Comparison of ENCODE assay signal across 9 mouse cellular contexts in the genomic region with DNA sequence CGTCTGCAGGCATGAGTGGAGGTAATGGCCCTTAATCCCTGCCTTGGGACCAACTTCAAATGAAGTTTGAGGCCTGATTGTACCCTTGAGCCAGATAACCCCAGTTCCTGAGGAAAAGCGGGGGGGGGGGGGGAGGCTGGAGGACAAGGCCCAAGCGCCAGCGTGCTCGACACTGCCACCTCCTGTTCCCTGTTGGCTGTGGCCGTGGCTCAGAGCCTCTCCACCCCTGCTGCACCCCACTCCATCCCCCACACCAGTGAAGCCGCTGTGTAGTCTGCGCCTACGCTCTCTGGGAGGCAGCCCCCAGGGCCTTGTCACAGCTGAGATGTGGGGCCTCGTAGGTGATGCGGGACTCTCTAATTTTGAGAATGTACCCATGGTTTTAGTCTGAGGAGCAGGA. TPM values are rescaled to one million over a fixed set of nuclear protein-coding genes. Genes with fewer than 3 reads are reported as not detected.
DNase-seq lines count a peak whose midpoint lies in the region; ATAC-seq and TF ChIP-seq lines count a peak whose summit lies in the region.
"Had no signal": no experiment of that assay in that cellular context is flagged by ENCODE, and none has a peak within 500 bp of the region (broad histone marks: within the 10 kb centered on the region; RNA-seq: fewer than 3 reads in every experiment).

No protein-coding gene starts in this region.

- H3K27ac ChIP-seq in ES-Bruce4 (ENCODE audit: insufficient read depth, low read length) = no peak overlapping the region
- H3K27ac ChIP-seq in forebrain, postnatal 0 days (ENCODE audit: low read depth, low read length) = no peak overlapping the region
- no peak overlapping the region for H3K27ac ChIP-seq in layer of hippocampus, adult 2 months

- DNase-seq in brain, embryonic 14.5 days (ENCODE audit: low read depth) = peak; percentile 66
- DNase-seq in forebrain, postnatal 0 days = peak; percentile 66
- peak; percentile 88 for DNase-seq in heart, postnatal 4 days
- DNase-seq in layer of hippocampus, adult 2 months (ENCODE audit: low spot score in 2 of 2) = peak; percentile 51 to 75
- peak; percentile 89 for DNase-seq in lung, postnatal 10 days
- peak; percentile 78 for DNase-seq in ovary, postnatal 36 days (ENCODE audit: low spot score)
- DNase-seq in thymus, postnatal 4 days = peak; percentile 86

- no peak overlapping the region for H3K4me2 ChIP-seq in forebrain, postnatal 0 days (ENCODE audit: low read depth)

- no peaks in the 10 kb centered on the region for H3K27me3 ChIP-seq in ES-Bruce4 (ENCODE audit: control insufficient read depth, insufficient read depth, low read length, poor library complexity, severe bottlenecking)
- no peaks in the 10 kb centered on the region for H3K27me3 ChIP-seq in forebrain, postnatal 0 days (ENCODE audit: insufficient read depth, low read length)

- no peaks in the 10 kb centered on the region for H3K9me3 ChIP-seq in ES-Bruce4 (replicated peaks; ENCODE audit: control insufficient read depth, insufficient read depth, low read length, poor library complexity, severe bottlenecking)
- H3K9me3 ChIP-seq in forebrain, postnatal 0 days (ENCODE audit: low read length) = no peaks in the 10 kb centered on the region

- H3K36me3 ChIP-seq in ES-Bruce4 (ENCODE audit: control insufficient read depth, insufficient read depth, low read length, poor library complexity, severe bottlenecking) = peaks cover 10% of the 10 kb centered on the region
- peaks cover 30% of the 10 kb centered on the region for H3K36me3 ChIP-seq in forebrain, postnatal 0 days (ENCODE audit: insufficient read depth)

- H3K4me3 ChIP-seq in ES-Bruce4 (ENCODE audit: low read depth, low read length) = no peak overlapping the region
- no peak overlapping the region for H3K4me3 ChIP-seq in forebrain, postnatal 0 days (ENCODE audit: low read depth, low read length)
- H3K4me3 ChIP-seq in layer of hippocampus, adult 2 months = no peak overlapping the region
- H3K4me3 ChIP-seq: erythroblast, embryonic 14.5 days had no signal

- no peaks in the 10 kb centered on the region for H3K4me1 ChIP-seq in ES-Bruce4 (ENCODE audit: control insufficient read depth, insufficient read depth, low read length)
- no peaks in the 10 kb centered on the region for H3K4me1 ChIP-seq in forebrain, postnatal 0 days (ENCODE audit: insufficient read depth)

- 7% methylated on average over 11 of the region's 11 CpGs for WGBS in forebrain, postnatal 0 days

- TF ChIP-seq EP300 in ES-Bruce4 (IDR thresholded peaks at IDR 0.05; ENCODE audit: insufficient read depth, low read depth, low read length) = no peak

- TF ChIP-seq POLR2A in ES-Bruce4 (IDR thresholded peaks at IDR 0.05; ENCODE audit: insufficient read depth, low read length) = no peak
- TF ChIP-seq POLR2A in brain, embryonic 14.5 days (IDR thresholded peaks at IDR 0.05; ENCODE audit: borderline replicate concordance, extremely low read depth, insufficient read depth, insufficient read length, poor library complexity, severe bottlenecking) = no peak

- TF ChIP-seq CTCF in ES-Bruce4 (IDR thresholded peaks at IDR 0.05; ENCODE audit: low read depth, low read length) = peak; percentile 73
- TF ChIP-seq CTCF in brain, embryonic 14.5 days (IDR thresholded peaks at IDR 0.05; ENCODE audit: borderline replicate concordance, extremely low read depth, insufficient read depth, insufficient read length) = peak; percentile 75
- TF ChIP-seq CTCF in forebrain, postnatal 0 days (IDR thresholded peaks at IDR 0.05; ENCODE audit: low read depth) = peak; percentile 80
- TF ChIP-seq CTCF in layer of hippocampus, adult 2 months (conservative IDR thresholded peaks at IDR 0.05) = peak; percentile 76

- H3K9ac ChIP-seq in ES-Bruce4 (ENCODE audit: low read depth, poor library complexity, severe bottlenecking) = no peak overlapping the region
- no peak overlapping the region for H3K9ac ChIP-seq in forebrain, postnatal 0 days

- peak; percentile 81 for ATAC-seq in forebrain, postnatal 0 days

RNA-seq across cellular contexts. Expression of a gene that starts 9.7 kb away (rescaled TPM):
- polyA plus RNA-seq in ES-Bruce4 (2011; ENCODE audit: insufficient read depth, insufficient read length, low read depth, missing spikeins) = 90.8 and 102 TPM in 2 replicates
- polyA plus RNA-seq in brain, embryonic 14.5 days (2012; rRNA removed) = 106 and 111 TPM in 2 replicates
- total RNA-seq in forebrain, postnatal 0 days (2014; rRNA removed) = 104 and 122 TPM in 2 replicates
- polyA plus RNA-seq in forebrain, postnatal 0 days (2015; fragmentation: Nextera tagmentation; extraction: Ambion mirVana) = 89.5 and 94.9 TPM in 2 replicates
- total RNA-seq in heart, postnatal 4 days (2021) = 10 to 100 TPM; 54.6 to 56.3 TPM
- total RNA-seq in layer of hippocampus, adult 2 months (2021) = 100 to 1,000 TPM; 144 to 151 TPM

RNA-seq across cellular contexts. Expression of a gene that starts 23.6 kb away (rescaled TPM):
- polyA plus RNA-seq in ES-Bruce4 (2011; ENCODE audit: insufficient read depth, insufficient read length, low read depth, missing spikeins) = 20.5 and 20.7 TPM in 2 replicates
- polyA plus RNA-seq in brain, embryonic 14.5 days (2012; rRNA removed) = 7.6 and 15.0 TPM in 2 replicates
- total RNA-seq in forebrain, postnatal 0 days (2014; rRNA removed) = 7.2 and 11.9 TPM in 2 replicates
- polyA plus RNA-seq in forebrain, postnatal 0 days (2015; fragmentation: Nextera tagmentation; extraction: Ambion mirVana) = 39.1 and 42.6 TPM in 2 replicates
- 10 to 100 TPM; 73.2 to 74.7 TPM for total RNA-seq in heart, postnatal 4 days (2021)
- 10 to 100 TPM in 1 of 2 experiments, 1 to 10 TPM in 1; 7.1 to 11.8 TPM for total RNA-seq in layer of hippocampus, adult 2 months (2021)

RNA-seq across cellular contexts. Expression of a gene that starts 36.3 kb away (rescaled TPM):
- polyA plus RNA-seq in ES-Bruce4 (2011; ENCODE audit: insufficient read depth, insufficient read length, low read depth, missing spikeins) = 97.9 and 113 TPM in 2 replicates
- 92.9 and 101 TPM in 2 replicates for polyA plus RNA-seq in brain, embryonic 14.5 days (2012; rRNA removed)
- 86.6 and 100 TPM in 2 replicates for total RNA-seq in forebrain, postnatal 0 days (2014; rRNA removed)
- 95.9 and 103 TPM in 2 replicates for polyA plus RNA-seq in forebrain, postnatal 0 days (2015; fragmentation: Nextera tagmentation; extraction: Ambion mirVana)
- 10 to 100 TPM; 52.6 to 58.4 TPM for total RNA-seq in heart, postnatal 4 days (2021)
- 10 to 100 TPM; 90.5 to 91.5 TPM for total RNA-seq in layer of hippocampus, adult 2 months (2021)

RNA-seq across cellular contexts. Expression of a gene that starts 59.5 kb away (rescaled TPM):
- 188 and 200 TPM in 2 replicates for polyA plus RNA-seq in ES-Bruce4 (2011; ENCODE audit: insufficient read depth, insufficient read length, low read depth, missing spikeins)
- 49.4 and 85.4 TPM in 2 replicates for polyA plus RNA-seq in brain, embryonic 14.5 days (2012; rRNA removed)
- total RNA-seq in forebrain, postnatal 0 days (2014; rRNA removed) = 81.2 and 92.5 TPM in 2 replicates
- 88.3 and 149 TPM in 2 replicates for polyA plus RNA-seq in forebrain, postnatal 0 days (2015; fragmentation: Nextera tagmentation; extraction: Ambion mirVana)
- 100 to 1,000 TPM; 135 to 141 TPM for total RNA-seq in heart, postnatal 4 days (2021)
- total RNA-seq in layer of hippocampus, adult 2 months (2021) = 10 to 100 TPM; 63.7 to 65.6 TPM
